Mouse (Mus musculus) embryo, embryonic 10.5 days (tissue): Measurements from ENCODE around the gene Fam110a.

Source experiments
- DNase-seq: peaks from one replicate; pipeline ENCODE4 v3.0.0-alpha.2; 2015; ENCODE audit warnings: low spot score

Gene Fam110a

DNA sequence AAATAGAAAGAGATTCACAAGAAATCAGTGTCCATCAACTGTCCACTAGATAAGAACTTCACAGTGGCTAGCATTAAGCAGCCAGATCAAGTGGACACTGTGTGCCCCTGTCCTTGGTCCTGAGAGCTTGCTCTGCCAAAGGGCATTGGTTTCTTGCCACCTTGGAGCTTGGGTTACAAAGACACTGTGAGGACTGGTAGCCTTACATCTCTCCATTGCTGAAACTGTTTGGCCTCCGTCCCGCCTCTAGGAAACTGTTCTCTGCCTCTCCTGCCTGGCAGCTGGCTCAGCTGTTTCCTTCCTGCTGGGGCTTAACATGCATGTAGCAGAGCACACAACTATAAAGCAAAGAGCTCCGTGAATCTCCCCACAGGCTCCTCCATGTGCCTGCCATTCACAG, 42.1 kb downstream of the Fam110a start:
- peak; percentile 56 for DNase-seq

DNA sequence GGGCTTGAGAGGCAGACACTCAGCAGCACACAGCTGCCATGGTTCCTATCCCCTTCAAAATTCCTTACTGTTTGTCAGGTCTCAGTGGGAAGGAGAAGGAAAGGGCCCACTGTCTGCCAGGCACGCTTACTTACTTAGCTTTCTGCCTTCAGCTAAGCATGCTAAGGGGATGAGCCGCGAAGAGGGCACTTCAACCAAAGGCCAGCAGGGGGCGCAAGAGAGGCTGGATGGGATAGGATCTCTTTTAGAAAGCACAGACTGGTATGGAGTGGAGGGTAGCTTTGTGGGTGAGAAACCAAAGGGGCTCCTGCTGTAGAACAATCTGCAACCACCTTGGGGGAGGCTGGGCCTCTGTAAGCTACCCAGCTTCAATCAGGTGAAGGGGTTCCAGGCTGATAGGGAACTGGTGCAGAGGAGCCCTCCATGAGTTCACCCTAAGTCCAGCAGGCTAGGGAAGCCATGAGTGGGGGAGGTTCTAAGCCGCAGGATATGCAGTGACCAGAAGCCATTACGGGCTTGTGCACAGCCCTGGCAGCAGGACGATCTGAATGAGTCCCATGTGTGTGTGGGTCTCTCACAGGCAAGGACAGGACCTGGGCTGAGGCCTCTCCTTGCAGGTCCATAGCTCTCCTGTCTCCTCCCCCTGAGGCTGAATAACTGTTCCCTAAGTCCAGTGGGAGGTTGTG, 49.5 kb downstream of the Fam110a start:
- peak; percentile 89 for DNase-seq

DNA sequence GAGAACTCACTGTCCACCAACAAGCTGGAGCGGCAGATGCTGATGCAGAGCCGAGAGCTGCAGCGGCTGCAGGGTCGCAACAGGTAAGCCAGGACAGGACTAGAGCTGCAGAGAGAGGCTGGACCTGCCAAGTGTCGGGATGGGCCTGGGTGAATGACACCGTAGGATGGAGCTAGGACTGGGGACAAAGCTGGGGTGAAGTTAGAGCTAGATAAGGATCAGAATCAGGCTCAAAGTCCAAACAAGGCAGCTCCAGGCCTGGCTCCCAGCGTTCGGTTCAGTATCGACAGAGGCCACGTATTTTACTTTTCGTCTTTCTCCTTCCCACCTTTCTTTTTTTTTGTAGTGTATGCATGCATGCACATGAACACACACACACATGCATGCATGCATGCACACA, 52.9 kb downstream of the Fam110a start:
- DNase-seq, result no peak

DNA sequence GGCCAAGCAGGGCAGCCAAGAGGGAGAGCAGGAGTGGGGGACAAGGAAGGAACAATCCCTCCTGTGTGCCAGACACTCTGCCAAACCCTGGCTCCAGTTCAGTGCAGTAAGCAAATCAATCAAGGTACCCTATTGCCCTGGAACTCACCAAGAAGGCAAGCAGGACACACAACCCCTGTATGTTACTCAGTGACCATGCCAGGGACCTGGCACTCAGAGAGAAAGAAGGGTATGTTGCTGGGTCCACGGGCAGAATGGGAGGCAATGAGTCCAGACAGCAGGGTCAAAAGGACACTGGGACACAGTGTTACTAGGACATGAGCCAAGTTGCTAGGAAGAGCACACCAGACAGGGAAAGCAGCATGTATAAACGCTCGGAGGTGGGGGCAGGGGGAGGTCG, 54.3 kb downstream of the Fam110a start:
- no peak for DNase-seq

DNA sequence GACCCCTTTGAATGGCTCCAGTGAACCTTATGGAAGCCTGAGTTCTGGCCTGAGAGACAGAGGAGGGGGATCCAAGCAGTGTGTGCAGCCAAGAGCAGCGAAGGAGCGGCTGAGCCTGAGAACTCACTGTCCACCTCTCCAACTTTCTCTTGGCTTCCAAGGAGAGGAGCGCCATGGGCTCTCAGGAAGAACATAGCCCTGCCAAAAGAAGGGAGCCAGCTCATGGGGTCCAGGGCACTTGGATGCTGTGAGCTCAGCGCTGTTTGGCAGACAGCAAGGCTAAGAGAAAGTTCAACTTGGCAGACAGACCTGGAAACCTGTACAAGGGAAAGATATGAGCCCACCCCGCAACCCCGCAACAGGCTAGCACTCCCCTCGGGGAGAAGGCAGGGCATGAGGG, 55.7 kb downstream of the Fam110a start:
- no peak for DNase-seq

DNA sequence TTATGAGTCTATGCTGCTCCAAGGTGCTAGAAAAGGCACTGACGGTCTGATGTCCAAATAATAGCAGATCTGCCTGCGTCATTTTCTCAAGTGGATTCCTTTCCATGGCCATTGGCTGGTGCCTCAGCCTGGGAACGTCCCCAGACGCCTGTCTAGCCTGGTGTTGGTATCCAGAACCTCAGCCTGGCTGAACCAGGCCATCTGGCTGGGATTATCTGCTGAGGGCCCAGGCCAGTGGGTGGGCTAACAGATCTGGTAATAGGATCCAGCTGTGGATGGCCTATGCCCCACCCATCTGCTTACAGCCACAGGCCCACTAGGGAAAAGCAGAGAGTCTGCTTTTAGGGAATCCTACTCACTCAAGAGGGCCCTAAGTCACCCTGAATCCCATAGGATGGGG, 58.4 kb downstream of the Fam110a start:
- peak; percentile 64 for DNase-seq

DNA sequence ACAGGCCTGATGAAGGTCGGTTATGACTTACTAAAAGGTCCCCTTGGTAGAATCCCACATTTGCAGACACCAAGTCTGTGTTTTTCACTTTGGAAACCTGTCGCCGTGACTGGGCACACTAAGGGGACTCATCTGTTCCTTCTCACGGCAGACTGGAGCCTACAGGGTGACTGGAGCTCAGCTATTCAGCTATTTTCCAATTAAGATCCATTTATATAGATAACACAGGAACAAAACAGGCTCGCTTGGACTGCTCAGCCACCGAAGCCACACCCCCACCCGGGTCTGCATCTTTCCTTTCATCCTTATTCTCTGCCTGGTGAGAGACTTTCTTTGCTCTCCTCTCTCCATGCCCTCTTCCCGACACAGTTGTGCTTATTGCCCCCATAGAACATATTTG, 59.0 kb downstream of the Fam110a start:
- DNase-seq, result no peak
